Mouse (Mus musculus): ENCODE data around the gene Thap3. TPM values are rescaled to one million over a fixed set of nuclear protein-coding genes. Genes with fewer than 3 reads are reported as not detected.
A peak's percentile ranks its signal among the peaks of the same experiment; 100 is the strongest.

Gene Thap3
- polyA plus RNA-seq, 1 experiment from 2014 or later: 5.4 TPM

DNA sequence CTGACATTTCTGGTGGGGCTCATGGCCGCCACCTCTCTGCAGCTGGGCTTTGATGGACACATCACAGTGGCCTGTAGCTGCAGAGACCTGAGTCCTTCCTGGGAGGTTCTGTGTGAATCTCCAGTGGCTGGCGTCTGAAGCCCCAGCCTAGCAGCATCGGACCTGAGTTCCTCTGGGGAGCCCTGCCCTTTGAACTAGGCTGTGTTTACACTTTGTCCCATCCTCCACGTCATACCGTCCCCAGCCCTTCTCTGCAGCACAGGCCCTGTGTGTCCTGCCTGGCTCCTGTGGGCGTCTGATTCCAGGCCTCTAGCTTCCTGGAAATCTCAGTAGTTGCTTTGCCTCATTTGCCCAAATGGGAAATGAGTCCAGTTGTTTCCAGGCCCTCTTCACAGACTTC is 35.6 kb downstream of the Thap3 start:
- Histone ChIP-seq H3K79me2 (ENCODE audit: inconsistent target) (peaks cover 22% of the 10 kb centered on the region), H3K4me3 (ENCODE audit: inconsistent target) (no peak overlapping the region), H3K36me3 (ENCODE audit: inconsistent target) (peaks cover 52% of the 10 kb centered on the region), H3K27ac (no peak overlapping the region)
- 96% methylated on average over 6 of the region's 6 CpGs for WGBS (ENCODE audit: missing documents)

DNA sequence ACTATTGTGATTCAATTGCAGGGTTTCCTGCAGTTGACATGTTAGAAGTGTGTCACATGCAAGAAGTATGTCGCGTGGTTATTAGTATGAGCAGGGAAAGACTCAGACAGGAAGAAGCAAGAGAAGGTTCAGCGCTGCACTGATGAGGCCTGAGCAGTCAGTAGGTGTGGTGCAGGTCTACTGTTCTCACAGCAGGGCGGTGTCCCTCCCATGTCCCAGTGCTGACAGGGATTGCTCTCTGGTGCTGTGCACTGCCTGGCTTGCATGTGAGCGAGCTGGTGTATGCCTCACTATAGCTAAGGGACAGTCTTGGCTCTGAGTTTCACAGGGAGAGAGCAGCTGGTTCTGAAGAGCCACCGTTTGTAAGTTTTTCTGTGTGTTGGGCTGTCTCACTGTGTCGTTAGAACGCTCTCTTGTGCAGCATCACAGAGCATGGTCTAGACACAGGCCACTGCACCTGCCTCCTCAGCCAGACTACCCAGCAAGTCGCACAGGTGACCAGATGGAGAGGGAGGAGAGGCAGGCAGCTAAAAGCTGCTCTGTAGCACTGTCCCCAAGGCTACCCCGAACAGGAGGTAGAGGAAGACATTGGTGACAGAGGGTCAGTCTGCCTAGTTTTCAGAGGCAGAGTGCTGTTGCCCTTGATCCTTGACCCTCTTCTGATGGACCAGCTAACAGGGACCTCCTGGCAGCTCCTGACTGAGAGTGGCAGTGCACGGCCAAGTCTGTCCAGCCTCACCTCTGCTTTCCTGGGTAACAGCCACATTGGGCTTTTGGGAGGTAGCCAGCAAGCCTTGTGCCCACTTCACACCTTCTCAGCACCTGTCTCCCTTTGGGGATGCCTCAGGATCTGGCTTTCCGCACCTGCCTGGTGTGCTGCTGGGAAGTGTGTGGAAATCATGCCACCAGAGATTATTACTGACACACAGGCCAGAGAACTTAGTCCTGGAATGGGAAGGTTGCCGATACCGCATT is 40.0 kb downstream of the Thap3 start:
- WGBS (ENCODE audit: missing documents): 95% methylated on average over 14 of the region's 14 CpGs
- Histone ChIP-seq H3K4me3 (ENCODE audit: inconsistent target) (no peak overlapping the region), H3K27ac (no peak overlapping the region), H3K79me2 (ENCODE audit: inconsistent target) (peaks cover 64% of the 10 kb centered on the region), H3K36me3 (ENCODE audit: inconsistent target) (peaks cover 24% of the 10 kb centered on the region; the same call in 1 of the 2 replicates)

DNA sequence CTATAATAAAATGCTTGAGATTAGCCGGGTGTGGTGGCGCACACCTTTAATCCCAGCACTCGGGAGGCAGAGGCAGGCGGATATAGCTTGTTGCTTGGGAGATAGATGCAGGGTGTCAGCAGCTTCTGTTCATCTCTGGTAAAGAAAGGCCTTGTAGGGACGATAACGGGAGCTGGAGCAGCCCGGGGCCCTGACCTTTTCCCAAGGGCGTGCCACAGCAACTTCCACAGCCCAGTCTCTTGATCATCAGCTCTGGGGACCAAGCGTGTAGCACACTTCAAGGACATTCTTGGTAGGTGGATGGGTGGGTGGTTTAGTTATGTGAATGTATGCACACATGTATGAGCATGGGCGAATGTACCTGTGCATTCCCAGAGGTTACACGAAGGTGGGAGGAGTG is 42.6 kb downstream of the Thap3 start:
- H3K4me3 ChIP-seq (ENCODE audit: inconsistent target): no peak overlapping the region
- WGBS (ENCODE audit: missing documents): 96% methylated on average over 11 of the region's 11 CpGs
- H3K27ac ChIP-seq: no peak overlapping the region
- peaks cover 76% of the 10 kb centered on the region for H3K79me2 ChIP-seq (ENCODE audit: inconsistent target)
- H3K36me3 ChIP-seq (ENCODE audit: inconsistent target): peaks cover 6% of the 10 kb centered on the region; the same call in 1 of the 2 replicates

DNA sequence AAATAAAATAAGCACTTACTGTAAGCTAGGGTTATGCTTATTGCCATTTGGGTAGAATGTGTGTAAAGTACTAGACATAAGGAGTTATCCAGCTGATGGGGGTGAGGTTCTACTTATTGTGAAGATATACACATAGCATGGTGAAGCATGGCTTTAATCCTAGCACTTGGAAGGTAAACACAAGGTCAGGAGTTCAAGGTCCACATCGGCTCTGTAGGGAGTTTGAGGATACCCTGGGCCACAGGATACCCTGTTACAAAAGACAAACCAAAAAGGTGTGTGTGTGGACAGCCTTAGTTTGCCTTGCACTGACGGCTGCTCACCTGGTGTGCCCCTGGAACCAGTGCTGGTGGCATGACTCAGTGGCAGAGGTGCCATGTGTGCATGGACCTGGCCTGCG is 50.7 kb downstream of the Thap3 start:
- Histone ChIP-seq H3K79me2 (ENCODE audit: inconsistent target) (peaks cover 87% of the 10 kb centered on the region), H3K4me3 (ENCODE audit: inconsistent target) (no peak overlapping the region), H3K36me3 (ENCODE audit: inconsistent target) (no peaks in the 10 kb centered on the region), H3K27ac (no peak overlapping the region)
- 93% methylated on average over 3 of the region's 3 CpGs for WGBS (ENCODE audit: missing documents)

DNA sequence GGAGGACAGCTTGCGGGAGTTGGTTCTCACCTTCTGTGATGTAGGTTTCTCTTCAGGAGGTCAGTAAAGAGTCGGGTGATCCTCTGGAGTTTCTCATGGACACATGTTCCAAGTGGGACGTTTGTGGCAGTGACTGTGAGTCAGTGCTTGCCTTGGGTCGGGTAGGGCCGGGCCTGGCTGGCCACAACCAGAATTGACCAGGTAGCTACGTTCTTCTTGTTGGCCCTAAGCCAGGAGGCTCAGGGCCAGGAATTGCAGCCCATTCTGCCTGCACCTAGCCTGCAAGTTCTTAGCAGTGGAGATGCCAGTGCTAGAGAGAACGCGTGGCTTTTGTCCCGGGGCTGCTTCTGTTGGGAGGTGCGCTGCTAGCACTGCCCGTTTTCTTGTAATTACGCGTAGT is 51.4 kb downstream of the Thap3 start:
- 93% methylated on average over 12 of the region's 13 CpGs for WGBS (ENCODE audit: missing documents)
- no peak overlapping the region for H3K4me3 ChIP-seq (ENCODE audit: inconsistent target)
- H3K36me3 ChIP-seq (ENCODE audit: inconsistent target): no peaks in the 10 kb centered on the region
- H3K27ac ChIP-seq: no peak overlapping the region
- peaks cover 86% of the 10 kb centered on the region for H3K79me2 ChIP-seq (ENCODE audit: inconsistent target)

DNA sequence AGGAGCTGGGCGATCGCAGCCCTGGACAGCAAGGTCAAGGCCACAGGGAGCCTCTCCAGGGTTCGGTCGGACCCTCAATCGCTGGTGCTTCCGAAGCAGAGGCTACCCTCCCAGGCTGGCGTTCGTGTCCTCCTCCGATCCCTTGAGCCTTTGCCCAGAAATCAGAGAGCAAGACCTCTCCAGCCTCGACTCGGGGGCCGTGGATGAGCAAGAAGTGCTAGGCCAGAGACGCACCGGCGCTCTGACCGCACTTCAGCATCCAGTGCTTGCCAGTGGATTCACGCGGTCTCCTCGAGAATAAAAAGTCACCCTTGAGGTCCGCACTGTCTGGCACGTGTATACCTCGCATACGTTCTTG is 54.6 kb downstream of the Thap3 start:
- Histone ChIP-seq H3K79me2 (ENCODE audit: inconsistent target) (peaks cover 54% of the 10 kb centered on the region), H3K27ac (peak overlapping the region; percentile 25), H3K4me3 (ENCODE audit: inconsistent target) (peak overlapping the region; percentile 90), H3K36me3 (ENCODE audit: inconsistent target) (no peaks in the 10 kb centered on the region)
- WGBS (ENCODE audit: missing documents): 1% methylated on average over 23 of the region's 23 CpGs

DNA sequence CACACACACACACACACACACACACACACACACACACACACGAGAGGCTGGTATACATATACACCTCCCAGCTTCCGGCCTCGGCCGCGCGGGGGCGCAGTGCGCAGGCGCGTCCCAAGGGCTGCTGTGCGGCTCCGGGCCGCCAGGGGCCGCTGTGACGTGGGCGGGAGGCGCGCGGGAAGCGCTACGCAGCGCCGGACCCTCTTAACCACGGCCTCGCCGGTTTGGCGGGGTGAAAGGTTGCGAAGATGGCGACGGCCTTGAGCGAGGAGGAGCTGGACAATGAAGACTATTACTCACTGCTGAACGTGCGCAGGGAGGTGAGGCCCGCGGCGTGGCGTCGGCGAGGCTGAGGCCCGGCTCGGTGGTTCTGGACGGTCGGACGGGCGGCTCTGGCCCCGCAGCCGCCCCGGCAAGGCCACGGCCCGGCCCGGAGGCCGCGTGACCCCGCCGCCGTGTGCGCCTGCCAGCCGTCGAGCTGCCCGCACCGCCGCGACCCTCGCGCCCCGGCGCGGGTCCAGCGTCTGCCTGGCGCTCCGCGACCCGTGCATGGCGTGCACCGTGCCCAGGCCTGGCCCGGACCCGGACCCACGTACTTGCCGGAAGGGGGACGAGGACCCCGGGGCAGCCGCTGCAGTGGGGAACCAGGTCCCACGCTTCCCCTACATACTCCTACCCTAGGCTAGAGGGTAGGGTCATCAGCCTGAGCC is 55.1 kb downstream of the Thap3 start, which contains the start of gene Dnajc11:
Dnajc11 (plus strand) TSS at position 187 of the 710 bp plus-strand sequence.
- WGBS (ENCODE audit: missing documents): under 1% methylated on average over 68 of the region's 83 CpGs

More for the DNA sequence above, 55.1 kb downstream of the Thap3 start, which contains the start of gene Dnajc11:
- Histone ChIP-seq H3K27ac (peak within 1 kb of the TSS; percentile 25), H3K36me3 (ENCODE audit: inconsistent target) (no peaks in the 10 kb centered on the region), H3K4me3 (ENCODE audit: inconsistent target) (peak within 1 kb of the TSS; percentile 90), H3K79me2 (ENCODE audit: inconsistent target) (peaks cover 48% of the 10 kb centered on the region)

Other genes with a start within 250 kb of the Thap3 start
- 8.7 to 23.8 TPM (median 16.9 TPM) in 3 replicates for gene Camta1, start 127.1 kb downstream of the Thap3 start, polyA plus RNA-seq (2018)
- gene Dnajc11, start 55.3 kb downstream of the Thap3 start, polyA plus RNA-seq (2018): 27.8 to 45.3 TPM (median 43.7 TPM) in 3 replicates
- 7.5 to 11.5 TPM (median 10.7 TPM) in 3 replicates for gene Phf13, start 7.3 kb upstream of the Thap3 start, polyA plus RNA-seq (2018)
- gene Klhl21, start 19.8 kb upstream of the Thap3 start, polyA plus RNA-seq (2018): 5.1 to 13.0 TPM (median 8.0 TPM) in 3 replicates
- 3.5 to 5.0 TPM (median 4.8 TPM) in 3 replicates for gene Zbtb48, start 38.7 kb upstream of the Thap3 start, polyA plus RNA-seq (2018)
- not detected in 3 replicates for gene Tas1r1, start 49.6 kb upstream of the Thap3 start, polyA plus RNA-seq (2018)
- 12.0 to 24.1 TPM (median 14.8 TPM) in 3 replicates for gene Nol9, start 50.3 kb upstream of the Thap3 start, polyA plus RNA-seq (2018)
- 1.00 to 1.5 TPM (median 1.1 TPM) in 3 replicates for gene Plekhg5, start 83.5 kb upstream of the Thap3 start, polyA plus RNA-seq (2018)
- gene Tnfrsf25, start 126.9 kb upstream of the Thap3 start, polyA plus RNA-seq (2018): 0.11 TPM in 1 of 3 replicates, not detected in the others
- gene Espn, start 163.4 kb upstream of the Thap3 start, polyA plus RNA-seq (2018): 0.34 to 0.42 TPM (median 0.34 TPM) in 3 replicates
- 0.10 TPM in 1 of 3 replicates, not detected in the others for gene Hes2, start 169.9 kb upstream of the Thap3 start, polyA plus RNA-seq (2018)
- gene Acot7, start 189.1 kb upstream of the Thap3 start, polyA plus RNA-seq (2018): 18.0 to 35.3 TPM (median 23.7 TPM) in 3 replicates

Data from macrophage (primary cell).